Mouse (Mus musculus): ENCODE results near the gene Maml2.
"Not testable (repeated sequence)": the region's sequence is repeated elsewhere in the genome, so short reads cannot be mapped to it uniquely, and the experiment has no call there.

Gene Maml2

DNA sequence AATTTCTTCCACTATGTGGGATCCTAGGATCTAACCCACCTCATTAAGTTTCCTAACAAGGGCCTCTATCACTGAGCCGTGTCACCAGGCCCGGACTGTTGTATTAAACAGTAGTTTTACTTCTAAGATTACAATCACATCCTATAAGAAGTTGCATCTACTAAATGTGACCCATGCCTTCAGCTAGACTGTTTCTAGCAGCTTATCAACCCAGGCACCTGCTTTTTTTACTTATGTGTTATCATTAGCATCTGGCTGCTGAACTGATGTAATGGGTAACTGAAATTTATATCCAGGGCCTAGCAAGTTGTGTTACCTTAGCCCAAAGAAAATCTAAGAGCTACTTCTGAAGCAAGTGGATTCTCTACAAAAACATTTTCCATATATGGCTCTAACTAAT is 380.3 kb downstream of the Maml2 start:
- DNase-seq (ENCODE audit: low read depth): no peak

DNA sequence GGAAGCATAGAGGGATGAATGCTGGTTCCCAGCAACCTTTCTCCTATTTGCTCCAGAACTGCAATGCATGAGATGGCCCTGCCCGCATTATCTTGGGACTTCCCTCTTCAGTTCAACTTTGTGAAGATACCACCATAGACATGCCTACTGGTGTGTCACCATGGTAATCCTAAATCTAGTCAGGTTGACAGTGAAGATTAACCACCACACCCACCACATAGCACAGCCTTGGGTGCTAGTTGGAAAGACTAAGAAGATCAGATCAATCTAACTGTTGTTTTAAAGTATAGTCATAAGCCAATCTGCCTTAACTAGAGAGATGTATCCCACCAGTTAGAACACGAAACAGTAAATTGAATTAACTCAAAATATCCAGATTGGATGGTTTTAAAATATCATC is 381.9 kb downstream of the Maml2 start:
- no peak for DNase-seq (ENCODE audit: low read depth)

DNA sequence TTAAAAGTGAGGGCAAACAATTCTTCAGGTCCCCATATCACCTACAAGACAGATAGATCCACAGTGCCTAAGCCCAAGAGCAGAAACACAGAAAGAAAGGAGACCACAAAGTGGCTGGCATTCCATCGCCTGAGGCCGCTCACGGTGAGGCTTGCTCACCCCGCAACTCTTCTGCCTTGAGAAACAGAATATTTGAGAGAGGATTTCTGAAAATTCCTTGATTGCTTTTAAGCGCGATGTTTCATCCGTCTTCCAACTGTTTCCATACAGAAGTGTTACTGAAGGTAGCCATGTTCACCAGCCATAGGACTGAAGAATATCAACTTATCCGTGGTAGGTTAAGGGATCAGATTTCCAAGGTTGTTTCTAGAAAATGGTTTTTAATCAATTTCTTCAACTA is 383.4 kb downstream of the Maml2 start:
- DNase-seq (ENCODE audit: low read depth): no peak

DNA sequence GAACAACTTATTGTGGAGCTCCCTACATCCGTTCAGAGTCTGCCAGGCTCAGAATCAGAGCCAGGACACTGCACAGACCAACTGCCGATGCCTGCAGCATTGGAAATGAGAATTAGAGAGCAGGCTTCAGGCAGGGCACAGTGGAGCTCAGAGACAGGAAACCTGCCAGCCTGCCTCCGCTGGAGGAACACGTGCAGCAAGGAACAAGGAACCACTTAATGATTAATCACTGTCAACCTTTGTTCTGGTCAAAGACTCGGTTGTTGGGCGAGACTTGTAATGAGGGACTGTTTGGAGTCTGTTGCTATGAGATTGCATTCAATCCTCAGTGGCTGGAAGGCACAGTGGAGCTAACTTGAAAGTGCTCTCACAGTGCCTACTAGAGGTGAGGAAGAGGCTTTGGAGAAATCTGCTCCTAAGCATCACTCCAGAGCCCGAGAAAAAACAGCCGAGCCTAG is 383.9 kb downstream of the Maml2 start:
- DNase-seq (ENCODE audit: low read depth): no peak

DNA sequence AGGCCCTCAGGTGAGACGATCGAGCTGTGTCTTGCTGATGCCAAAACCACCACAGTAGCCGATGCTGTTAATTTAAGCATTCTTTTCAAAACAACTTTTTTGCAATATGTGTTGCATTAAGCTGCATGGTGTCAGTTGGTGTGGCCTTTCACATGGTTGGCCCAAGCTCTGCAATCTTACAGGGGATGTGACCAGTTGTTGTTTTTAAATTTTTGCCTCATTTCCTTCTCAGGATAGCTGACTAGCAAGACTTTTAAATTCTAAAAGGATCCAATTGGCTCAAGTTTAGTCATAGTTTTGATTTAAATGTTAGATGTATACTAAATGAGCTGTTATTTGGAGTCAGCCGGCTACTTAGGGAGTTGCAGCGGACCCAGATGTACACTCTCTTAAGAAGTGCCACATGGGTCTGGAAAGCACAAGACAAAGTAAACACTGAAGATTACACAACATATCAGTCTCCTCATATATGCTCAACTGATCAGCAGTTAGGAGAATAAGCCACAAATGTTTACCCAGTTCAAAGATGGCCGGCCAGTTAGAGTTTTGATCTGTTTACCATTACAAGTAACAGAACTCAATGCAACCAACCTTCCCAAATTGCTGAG is 386.7 kb downstream of the Maml2 start:
- no peak for DNase-seq (ENCODE audit: low read depth)

DNA sequence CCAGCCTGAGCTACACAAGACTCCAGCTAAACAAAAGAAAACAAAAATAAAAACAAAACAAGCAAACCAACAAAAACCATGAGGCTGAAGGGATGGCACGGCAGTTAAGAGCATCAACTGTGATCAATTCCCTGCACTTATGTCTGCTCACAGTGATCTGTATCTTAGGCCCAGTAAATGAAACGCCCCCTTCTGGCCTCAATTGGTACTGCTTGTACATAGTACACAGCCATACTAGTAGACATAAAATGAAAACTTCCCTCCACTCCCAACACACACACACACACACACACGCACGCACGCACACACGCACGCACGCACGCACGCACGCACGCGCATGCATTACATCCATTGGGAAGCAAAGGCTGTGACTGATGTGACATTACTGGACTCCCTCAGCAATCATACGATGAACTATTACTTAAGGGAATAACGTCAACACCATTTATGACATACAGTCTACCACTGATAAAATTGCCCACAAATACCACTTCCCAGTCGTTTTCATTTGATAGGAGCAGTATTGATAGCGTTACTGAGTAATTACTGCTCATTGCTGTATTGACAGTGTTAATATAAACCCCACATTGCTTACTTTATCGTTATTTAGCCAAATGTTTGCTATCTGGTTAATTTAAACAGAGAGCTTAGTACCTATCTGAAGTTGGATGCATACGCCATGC is 389.4 kb downstream of the Maml2 start:
- peak; percentile 75 for DNase-seq (ENCODE audit: low read depth)

DNA sequence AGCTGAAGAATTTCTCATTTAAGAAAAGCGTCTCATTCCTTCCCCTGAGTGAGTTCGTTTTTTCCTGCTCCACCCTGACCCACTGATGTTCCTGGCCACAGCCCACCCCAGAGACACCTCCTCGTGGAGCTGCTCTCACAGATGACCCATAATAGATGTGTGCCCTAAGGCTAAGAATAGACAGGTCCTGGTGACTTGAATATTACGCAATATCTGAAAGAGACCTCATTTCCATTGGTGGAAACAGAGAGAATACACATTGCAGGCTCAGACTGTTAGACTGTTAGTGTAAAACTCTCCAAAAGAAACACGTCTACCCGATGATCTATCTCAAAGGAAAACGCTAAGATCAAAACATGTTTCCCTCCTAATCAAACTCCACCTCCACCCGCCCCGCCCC is 391.2 kb downstream of the Maml2 start:
- DNase-seq (ENCODE audit: low read depth): no peak

DNA sequence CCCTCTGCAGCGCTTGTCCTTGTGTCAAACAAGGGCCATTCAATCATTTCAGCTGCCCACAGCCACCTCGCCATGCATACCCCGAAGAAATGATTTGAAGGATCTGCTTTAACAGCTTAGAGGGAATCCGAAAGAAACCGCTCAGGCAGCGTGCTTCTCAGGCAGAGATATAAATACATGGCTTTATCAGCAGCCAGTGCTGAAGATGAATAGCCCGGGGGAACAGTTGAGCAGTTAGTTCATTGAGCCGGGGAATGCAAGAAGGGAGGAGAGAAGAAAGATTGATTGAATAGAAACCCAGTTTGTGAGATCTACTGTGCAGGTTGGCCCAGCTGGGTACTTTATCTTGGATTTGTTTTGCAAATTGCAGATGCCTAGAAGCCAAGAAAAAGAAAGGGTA is 392.6 kb downstream of the Maml2 start:
- DNase-seq (ENCODE audit: low read depth): no peak

DNA sequence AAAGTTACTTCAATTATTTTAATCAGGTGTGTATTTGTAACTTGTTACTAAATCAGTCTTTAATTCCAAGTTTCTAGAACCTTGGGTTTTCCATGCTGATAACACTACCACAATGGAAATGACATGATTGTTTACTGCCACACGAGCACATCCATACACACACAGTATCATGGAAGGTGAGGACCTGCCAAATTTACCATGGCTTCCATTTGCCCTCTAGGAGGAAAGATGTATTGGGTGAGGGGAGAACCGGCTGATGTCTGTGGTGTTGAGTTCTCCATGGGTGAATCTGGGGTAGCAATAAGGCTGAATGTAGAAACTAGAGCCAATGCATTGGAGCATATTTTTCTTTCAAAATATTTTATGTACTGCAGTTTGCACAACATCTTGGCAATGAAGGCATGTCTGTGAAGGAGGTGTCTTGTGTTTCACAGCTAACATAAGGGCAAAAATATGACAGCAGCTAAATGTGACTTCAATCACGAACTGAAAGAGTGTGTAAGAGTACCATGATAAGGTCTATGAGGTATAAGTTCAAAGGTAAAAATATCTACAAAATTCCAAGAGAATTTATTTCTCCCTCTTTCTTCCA is 396.0 kb downstream of the Maml2 start:
- DNase-seq (ENCODE audit: low read depth): no peak

DNA sequence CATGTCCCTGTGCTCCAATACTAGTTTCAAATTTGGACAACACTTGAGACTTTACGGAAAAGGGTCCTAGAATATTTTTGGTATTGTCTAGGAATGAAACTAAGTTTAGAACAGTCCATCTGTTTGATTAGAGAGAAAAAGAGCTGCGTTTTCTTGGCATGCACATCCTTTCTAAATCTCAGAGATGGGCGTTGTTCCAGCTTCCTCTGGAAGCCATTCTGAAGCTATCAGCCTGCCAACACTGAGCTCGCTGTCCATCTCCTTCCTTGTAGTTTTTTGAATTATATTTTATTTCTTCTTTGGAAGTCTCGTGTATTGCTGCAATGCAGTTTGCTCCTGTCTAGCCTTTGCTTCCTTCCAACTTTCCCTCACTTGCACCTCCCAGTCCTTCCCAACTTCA is 396.5 kb downstream of the Maml2 start:
- DNase-seq (ENCODE audit: low read depth): no peak

DNA sequence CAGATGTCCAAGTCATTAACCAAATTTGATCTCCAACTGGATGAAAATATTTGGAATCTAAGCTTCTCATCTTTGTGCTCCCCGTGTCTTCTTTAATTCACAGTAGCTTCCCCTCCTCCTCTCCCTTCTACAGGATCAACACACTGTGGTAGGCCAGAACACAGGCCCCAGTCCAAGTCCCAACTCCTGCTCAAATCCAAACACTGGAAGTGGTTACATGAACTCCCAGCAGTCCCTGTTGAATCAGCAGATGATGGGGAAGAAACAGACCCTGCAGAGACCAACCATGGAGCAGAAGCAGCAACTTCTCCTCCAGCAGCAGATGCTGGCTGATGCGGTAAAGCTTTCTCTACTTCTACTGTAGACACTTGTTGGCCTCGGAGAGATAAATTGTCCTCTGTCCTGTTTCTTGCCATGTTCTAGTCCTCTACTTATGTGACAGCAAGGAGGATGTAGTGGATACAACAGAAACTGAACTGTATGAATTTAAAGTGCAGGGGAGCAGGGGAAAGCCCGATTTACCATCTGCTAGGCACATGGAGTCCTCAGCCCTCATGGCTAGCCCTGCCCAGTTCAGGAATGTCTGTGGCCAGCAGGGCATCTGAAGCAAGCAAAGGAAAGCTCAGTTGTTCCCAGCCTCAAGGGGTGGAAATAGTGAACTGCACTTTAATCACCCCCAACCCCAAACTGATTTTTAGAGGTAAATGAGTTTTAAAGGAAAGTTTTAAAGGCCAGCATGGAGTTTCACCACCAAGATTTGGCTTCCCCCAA is 399.5 kb downstream of the Maml2 start:
- DNase-seq (ENCODE audit: low read depth): no peak

DNA sequence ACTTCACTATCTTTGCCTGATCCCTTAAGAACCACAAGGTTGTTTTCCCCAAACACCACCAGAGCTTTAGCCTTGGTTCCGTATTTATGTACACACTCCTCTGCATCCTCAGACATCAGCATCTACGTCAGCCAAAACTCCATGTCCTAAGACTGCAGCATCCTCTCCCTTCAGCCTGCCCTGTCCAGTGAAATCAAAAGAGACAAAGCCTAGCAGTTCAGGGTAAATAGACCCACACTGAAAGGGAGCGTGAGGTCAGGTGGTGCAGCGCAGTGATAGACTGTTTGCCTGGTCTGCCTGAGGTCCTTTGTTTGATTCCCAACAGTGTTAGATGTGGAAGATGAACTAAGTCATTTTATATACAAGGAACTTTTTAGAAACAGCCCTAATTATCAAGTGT is 400.1 kb downstream of the Maml2 start:
- no peak for DNase-seq (ENCODE audit: low read depth)

DNA sequence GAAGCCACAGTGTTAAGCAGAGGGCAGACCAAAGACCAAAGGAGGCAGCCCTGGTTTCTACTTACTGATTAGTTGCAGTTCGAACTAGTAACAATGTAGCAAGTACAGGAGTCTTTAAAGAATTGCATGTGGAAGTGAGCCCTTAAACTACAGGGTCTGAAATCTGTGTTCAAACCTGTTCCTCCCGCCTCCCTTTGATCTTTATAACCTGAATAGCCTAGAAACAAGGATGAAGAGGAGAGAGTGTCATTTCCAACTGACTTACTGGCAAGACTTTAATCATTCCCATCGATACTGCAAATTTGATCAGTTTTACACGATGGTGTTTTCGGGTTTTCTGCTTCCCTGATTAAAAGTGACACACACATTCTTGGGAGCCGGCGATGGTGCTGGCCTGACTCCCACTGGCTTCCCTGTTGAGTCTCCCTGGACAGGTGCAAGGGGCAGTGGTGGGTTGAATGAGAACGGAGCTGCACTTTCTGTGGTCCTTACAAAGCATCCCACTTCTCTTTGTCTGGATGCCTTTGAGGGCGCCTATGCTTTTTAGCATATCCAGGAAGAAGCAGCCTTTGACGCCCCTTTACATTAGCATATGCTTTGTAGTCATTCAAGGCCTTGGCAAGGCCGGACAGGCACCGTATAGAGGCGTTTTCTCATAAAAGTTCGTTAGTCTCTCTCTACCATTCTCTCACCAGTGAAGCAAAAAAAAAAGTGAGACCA is 401.5 kb downstream of the Maml2 start:
- no peak for DNase-seq (ENCODE audit: low read depth)

DNA sequence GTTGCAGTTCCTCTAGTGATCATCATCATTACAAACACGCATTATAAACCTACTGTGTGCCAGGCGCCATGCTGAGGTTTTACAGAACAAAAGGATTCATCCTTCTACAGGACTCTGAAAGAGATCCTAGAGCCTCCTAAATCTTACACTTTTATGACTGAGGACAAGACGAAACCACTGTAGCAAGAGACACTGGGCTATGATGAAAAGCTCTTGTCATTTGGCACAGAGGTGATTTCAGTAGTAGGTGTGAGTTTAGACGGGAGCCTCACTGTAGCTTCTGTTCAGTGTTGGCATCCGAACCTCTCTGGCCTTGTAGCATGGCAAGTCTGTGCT is 402.0 kb downstream of the Maml2 start:
- DNase-seq (ENCODE audit: low read depth): no peak

DNA sequence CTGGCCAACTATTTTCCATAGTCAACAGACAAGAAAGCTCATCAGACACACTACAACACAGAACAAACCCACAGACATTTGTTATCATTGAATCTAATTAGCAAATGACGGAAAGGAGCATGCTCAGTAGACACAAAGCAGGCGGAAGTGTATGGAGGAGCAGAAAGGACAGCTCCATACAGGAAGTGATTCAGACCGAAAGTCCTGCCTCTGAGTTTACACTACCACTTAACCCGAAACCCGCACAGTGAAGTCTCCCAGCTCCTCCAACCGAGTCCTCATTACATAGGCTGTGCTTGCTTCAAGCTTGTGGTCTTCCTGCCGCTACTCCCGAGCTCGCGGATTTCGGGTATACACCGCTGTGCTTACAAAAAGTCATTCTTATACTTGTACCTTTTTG is 404.0 kb downstream of the Maml2 start:
- peak; percentile 87 for DNase-seq (ENCODE audit: low read depth)

DNA sequence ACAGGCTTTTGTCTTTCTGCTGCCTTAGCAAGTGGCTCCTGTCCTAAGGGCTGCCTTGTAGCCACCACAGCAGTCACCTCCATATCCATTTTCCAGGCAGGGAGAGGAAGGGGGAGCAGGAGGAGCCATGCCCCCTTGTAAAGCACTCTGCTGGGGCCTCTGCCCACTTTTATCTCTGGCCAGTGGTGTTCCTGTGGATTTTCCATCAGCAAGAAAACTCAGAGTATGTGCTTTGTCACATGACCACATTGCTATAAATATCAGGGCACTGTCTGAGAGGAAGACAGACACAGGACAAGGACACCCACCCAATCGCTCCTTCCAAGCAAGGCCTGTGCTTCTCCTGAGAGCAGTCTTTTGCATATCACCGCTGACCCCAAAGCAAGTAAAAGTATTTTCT is 405.3 kb downstream of the Maml2 start:
- no peak for DNase-seq (ENCODE audit: low read depth)

DNA sequence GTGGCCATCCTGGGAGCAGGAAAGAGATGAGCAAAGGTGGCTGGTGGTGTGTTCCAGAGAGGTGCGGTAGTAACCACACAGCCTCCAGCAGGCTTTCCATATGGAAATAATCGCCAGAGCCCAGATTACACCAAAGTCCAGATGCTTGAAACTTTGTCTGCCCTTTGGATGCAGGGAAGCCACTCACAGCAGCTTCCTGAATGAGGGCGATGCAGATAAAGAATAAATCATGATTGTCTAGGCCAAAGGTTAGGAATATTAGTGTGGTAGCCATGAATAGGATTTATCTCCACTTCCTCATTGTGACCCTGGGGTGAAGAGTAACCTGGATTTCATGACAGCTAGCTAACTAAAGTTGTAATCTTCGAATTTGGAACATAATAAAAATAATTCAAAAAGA is 407.2 kb downstream of the Maml2 start:
- DNase-seq (ENCODE audit: low read depth): no peak

DNA sequence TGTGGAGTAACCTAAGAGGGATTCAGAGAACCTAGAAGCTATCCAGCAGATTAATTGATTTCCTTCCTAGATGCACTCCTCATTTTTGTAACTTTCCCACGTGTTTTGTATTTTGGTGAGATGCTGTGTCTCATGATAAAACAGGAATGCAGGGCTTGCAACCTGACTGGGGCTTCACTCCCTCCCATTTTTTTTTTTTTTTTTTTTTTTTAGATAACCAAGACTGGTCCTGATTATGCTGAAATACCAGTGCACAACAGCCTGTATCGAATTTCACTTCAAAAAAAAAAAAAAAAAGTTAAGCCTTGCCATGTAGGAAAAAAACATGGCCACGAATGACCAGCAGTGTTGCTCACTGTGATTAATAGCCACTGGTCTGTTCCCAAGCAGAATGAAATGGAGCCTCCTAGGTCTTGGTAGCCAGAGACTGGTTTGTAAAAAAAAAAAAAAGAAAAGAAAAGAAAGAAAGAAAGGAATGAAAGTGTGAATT is 409.4 kb downstream of the Maml2 start:
- DNase-seq (ENCODE audit: low read depth): no peak

DNA sequence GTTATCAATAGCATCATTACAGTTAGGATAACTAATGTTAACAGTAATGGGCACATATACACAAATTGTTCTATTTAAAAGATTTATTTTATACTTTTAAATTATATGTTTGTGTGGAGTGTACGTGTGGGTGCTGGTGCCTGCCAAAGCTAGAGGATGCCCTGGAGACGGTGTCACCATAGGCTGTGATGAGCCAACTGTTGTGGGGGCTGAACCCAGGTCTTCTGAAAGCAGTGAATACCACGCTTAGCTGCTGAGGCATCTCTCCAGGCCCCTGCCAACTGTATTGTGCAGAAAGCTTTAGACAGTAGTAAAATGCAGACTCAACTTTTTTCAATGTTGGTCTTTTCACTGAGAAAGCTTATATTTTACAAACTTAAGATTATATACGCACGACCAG is 411.7 kb downstream of the Maml2 start:
- DNase-seq (ENCODE audit: low read depth): no peak

DNA sequence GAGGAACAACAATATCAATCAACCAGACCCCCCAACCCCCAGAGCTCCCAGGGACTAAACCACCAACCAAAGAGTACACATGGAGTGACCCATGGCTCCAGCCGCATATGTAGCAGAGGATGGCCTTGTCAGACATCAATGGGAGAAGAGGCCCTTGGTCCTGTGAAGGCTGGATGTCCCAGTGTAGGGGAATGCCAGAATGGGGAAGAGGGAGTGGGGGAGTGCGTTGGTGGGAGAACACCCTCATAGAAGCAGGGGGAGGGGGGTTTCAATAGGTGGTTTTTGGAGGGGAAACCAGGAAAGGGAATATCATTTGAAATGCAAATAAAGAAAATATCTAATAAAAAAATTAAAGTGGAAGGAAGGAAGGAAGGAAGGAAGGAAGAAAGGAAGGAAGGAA is 418.1 kb downstream of the Maml2 start:
- not testable (repeated sequence) for DNase-seq (ENCODE audit: low read depth)

DNA sequence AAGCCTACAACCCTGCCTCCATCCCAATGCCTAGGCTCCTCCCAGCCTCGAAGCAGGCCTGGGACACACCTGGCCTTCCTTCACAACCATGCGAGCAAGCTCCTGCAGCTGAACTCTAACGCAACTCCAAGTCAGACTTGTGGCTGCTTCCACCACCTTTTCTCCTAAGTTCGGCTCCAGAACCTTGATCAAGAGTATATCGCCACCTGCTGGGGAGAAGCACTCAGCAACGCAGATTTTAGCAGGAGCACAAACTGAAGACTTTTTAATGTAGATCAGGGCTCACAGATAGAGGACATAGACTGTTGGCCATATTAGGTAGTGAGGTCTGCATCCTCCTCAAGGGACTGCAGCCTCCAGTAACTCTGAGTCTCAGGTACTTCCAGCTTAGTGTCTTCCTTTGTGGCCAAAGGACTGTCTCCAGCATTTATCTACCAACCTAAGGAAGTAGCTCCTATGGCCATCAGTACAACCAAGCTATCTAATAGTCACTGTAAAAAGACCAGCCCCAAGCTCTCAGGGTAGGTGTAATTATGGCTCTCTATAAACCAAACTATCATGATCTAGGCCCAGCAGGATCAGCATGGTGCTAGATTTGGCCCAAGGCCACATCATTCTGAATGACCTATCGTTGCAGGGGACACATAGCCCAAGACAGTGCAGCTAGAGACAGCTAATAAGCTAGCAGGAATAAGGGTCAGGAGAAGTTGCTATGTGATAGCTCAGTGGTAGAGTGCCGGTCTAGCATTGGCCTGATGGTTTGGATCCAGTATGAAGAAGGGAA is 418.8 kb downstream of the Maml2 start:
- peak; percentile 89 for DNase-seq (ENCODE audit: low read depth)

Data from induced T-regulatory cell, adult 2 months (primary cell).